Mouse (Mus musculus): ENCODE measurements around the gene Syt16.

The Syt16 gene

GRCm38 (mm10) chr12:74296374-74296773, 298.9 kb downstream of the Syt16 start:
- in situ Hi-C loops (cut with MboI; ENCODE audit: low sequenced_read_pairs) = loop anchor here (25.0 kb wide), 1 partner anchor 584 kb away; no protein-coding TSS in a partner anchor

GRCm38 (mm10) chr12:74301559-74301958, 304.1 kb downstream of the Syt16 start:
- in situ Hi-C loops (cut with MboI; ENCODE audit: low sequenced_read_pairs) = loop anchor here (25.0 kb wide), 1 partner anchor 1461 kb away; no protein-coding TSS in a partner anchor

DNA sequence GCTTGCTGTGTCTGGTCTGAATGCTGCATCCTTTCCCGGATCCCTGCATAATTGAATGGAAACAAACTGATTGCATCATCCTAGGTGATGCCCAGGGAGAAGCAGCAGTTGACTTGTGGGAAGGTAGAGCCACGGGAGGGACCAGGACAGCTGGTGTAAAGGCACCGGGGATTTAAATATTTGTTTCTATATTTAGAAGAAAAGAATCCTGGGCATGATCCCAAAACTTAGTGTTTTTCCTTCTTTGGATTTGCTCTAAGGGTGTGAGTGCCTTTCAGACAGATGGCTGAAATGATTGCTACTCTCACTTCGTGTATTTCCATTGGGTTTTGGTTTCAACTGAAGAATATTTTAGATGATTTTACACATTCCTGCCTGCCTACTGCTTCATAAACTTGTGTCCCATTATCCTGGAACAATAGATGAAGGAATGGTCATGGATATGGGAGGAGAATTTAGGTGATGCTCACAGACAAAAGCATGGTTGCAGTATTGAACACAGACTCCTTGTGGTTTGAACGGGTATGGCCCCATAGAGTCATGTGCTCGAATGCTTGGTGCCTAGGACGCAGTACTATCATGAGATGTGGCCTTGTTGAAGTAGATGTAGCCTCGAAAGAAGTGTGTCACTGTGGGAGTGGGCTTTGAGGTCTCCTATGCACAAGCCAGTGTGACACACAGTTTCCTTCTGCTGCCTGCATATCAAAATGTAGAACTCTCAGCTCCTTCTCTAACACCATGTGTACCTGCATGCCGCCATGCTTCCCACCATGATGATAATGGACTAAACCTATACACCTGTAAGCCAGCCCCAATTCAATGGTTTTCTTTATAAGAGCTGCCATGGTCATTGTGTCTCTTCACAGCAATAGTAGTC, 306.2 kb downstream of the Syt16 start:
- in situ Hi-C loops (cut with MboI; ENCODE audit: low sequenced_read_pairs) = loop anchor here (25.0 kb wide), 1 partner anchor 1459 kb away; no protein-coding TSS in a partner anchor

- in situ Hi-C loops (cut with MboI; ENCODE audit: low sequenced_read_pairs) = loop anchor here (25.0 kb wide), 1 partner anchor 1450 kb away; no protein-coding TSS in a partner anchor
Measured at GRCm38 (mm10) chr12:74312611-74313010, 315.1 kb downstream of the Syt16 start.

- in situ Hi-C loops (cut with MboI; ENCODE audit: low sequenced_read_pairs) = loop anchor here (25.0 kb wide), 1 partner anchor 1447 kb away; no protein-coding TSS in a partner anchor
Measured at GRCm38 (mm10) chr12:74315221-74315620, 317.8 kb downstream of the Syt16 start.

DNA sequence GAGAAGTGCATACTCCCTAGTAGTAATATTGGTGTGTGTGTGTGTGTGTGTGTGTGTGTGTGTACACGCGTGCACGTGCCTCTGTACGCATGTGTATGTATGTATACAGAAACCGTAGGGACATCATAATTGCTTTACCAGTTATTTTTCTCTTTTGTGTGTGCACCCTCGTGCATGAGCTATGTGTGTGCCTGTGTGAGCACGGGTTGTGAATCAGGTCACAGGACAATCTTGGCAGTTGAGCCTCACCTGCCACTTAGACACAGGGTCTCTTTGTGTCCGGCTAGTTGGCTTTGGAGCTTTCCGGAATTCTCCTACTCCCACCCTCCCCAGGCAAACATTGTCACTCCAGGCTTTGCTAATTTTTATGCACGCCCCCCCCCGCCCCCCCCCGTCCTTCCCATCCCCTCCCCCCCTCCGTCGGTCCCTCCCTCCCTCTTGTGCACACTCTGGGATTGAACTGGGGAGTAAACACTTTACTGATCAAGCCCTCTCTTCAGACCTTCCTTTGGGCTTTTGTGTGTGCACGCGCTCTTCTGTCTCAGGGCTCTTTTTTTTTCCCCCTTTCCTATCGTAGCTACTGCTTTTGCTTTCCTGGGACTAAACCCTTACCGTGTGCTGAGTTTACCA, 319.0 kb downstream of the Syt16 start, which contains the start of gene Gm11042:
Gene Gm11042, minus strand, starts transcription at position 51 of the 630 bp plus-strand sequence.
- in situ Hi-C loops (cut with MboI; ENCODE audit: low sequenced_read_pairs) = loop anchor here (25.0 kb wide), 1 partner anchor 1446 kb away; no protein-coding TSS in a partner anchor

- in situ Hi-C loops (cut with MboI; ENCODE audit: low sequenced_read_pairs) = loop anchor here (25.0 kb wide), 1 partner anchor 1445 kb away; no protein-coding TSS in a partner anchor
Measured at GRCm38 (mm10) chr12:74316989-74317759, 319.7 kb downstream of the Syt16 start.

- in situ Hi-C loops (cut with MboI; ENCODE audit: low sequenced_read_pairs) = loop anchor here (10.0 to 25.0 kb wide), 2 partner anchors 1074 to 1442 kb away; no protein-coding TSS in a partner anchor
Measured at GRCm38 (mm10) chr12:74320318-74320717, 322.9 kb downstream of the Syt16 start.

DNA sequence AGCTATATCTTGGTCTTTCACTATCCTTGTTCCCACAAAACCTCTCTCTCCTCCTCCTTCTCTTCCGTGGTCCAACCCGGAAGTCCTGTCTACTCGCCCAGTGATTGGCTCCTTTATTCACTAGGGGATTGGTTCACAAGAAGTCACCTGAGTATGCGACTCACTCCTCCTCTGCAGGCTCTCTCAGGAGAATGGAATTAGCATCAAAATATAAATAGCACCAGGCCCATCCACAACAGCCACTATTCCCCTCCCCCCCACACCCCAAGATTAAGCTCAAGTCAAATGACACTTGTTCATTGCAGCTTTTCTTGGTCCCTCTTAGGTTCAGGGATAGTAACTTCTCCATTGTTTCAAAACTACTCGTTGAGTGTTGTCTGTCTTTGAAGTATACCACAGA, 324.5 kb downstream of the Syt16 start:
- in situ Hi-C loops (cut with MboI; ENCODE audit: low sequenced_read_pairs) = loop anchor here (10.0 to 25.0 kb wide), 2 partner anchors 1073 to 1440 kb away; no protein-coding TSS in a partner anchor
